Mouse (Mus musculus): Measurements from ENCODE around the gene Bcor. TPM values are rescaled to one million over a fixed set of nuclear protein-coding genes. Genes with fewer than 3 reads are reported as not detected.

Bcor gene
- total RNA-seq, 4 experiments from 2014 or later, result 17.6 to 21.4 (median 20.3) TPM

DNA sequence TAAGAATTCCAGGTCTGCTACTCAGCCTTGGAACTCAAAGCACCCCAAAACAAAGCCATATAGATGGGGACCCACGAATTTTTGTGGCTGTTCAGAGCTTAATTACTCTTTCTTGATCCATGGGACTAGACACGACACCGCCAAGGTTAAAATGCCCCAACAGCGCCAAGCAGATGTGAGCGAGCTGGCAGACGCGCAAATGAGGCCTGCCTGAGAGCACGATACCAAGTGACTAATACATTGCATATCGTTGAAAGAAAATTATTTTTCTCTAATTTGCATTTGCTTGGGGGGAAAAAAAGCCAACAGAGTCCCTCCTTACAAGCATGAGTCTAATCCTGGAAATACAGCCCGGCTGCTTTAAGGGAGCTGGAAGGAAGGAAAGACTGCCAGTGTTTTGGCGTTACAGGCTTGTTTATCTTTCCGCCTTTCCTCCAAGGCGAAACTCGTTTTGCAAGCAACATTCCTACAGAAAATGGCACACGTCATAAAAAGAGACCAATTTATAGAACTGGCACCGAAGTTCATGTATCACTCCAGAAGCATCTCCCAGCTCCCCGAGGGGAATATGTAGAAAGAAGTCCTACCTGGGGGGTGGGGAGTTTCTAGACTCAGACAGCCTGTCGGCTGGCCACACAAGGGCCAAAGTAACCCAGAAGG is 92.2 kb downstream of the Bcor start:
- DNase-seq (ENCODE audit: low spot score in 2 of 2), result no peak

GRCm38 (mm10) chrX:12067031-12067430 is 93.1 kb downstream of the Bcor start:
- no peak for DNase-seq (ENCODE audit: low spot score in 2 of 2)

DNA sequence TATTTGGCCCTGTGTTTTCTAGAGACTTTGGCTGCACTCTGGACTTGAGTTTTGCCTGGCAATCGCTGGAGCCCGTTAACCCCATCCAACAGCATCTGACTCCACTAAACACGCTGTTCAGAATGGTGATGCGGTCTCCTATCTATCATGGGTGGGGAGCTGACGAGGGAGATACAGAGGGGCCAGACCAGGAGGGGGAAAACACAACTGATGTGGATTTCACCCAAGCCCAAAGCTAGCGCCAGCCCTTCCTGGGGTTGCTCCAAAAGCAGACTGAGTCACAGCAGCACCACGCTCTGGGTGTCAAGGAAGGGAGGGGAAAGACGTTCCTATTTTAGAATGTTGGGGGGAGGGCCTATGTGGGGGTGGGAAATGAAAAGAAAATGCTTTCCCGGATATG is 94.4 kb downstream of the Bcor start:
- DNase-seq (ENCODE audit: low spot score in 2 of 2), result no peak

DNA sequence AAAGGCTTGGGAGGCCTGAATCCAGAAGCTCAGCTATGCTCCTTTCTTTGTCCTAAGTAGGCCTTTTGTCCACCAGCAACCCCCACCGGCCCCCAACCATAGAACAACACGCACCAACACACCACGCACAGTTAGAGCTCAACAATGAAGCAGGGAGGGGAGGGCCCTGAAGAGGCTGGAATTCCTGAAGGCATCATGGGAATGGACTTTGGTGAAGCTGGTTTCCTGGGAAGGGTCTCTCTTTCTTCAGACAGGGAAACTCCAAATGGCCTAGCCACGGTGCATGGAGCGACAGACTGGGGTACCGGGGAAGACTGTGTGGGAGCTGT is 97.3 kb downstream of the Bcor start:
- DNase-seq (ENCODE audit: low spot score in 2 of 2), result no peak

DNA sequence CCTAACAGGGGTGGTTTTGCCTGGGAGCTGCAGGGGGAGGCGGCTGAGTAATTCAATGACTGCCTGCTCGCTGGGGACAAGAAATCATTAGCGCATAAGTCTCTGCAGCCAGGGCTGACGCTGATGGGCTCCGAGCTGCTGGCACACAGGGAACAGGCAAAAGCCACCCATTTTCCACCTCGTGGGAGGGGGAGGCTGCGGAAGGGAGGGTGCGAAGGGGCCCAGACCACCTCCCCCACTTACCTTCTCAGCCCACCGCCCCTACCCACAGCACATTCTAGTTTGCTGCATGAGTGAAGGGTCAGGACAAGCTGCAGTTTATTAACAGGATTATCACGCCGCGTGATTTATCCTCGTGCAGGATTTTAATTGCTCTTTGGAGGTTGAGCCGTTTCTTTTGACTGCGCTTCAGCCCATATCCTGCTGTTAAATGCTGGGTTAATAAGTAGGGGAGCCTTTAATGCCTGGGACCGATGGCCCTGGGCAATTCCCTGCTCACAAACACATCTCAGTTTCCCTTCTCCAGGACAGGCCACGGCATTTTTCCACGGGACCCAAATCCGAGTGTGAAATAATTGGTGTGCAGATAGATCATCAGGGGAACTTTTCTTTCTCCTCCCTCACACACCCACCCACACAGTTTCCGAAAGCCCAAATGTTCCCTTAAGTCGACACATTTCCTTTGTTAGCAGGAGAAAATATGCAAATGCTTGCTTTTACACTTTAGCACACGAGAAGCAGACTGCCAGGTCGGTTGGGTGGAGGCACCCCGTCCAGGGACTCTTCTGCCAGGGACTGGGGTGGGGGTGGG is 97.8 kb downstream of the Bcor start:
- no peak for DNase-seq (ENCODE audit: low spot score in 2 of 2)

- no peak for DNase-seq (ENCODE audit: low spot score in 2 of 2)
Measured at GRCm38 (mm10) chrX:12060848-12061247, 99.3 kb downstream of the Bcor start.

DNA sequence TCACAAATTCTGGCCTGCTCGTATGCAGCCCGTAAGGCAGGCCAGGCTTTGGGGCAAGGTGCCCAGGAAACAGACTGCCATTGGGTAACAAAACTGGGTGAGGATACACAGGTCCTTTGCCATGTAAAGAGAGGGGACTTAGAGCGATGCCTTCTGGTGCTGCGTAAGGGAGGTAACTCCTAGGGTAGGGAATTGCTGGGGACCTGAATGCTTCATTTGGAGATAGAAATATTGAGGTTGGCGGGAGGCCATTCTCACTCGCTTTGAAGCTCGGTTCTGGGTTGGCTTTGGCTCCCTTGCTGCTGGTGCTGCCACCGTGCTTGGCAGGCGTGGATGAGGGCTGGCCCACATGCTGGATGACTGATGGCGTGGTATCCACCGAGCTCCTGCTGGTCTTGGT is 102.9 kb downstream of the Bcor start:
- DNase-seq (ENCODE audit: low spot score in 2 of 2), result peak in 1 of 2 experiments; percentile 26

- no peak for DNase-seq (ENCODE audit: low spot score in 2 of 2)
Measured at GRCm38 (mm10) chrX:12053315-12053914, 106.7 kb downstream of the Bcor start.

- no peak for DNase-seq (ENCODE audit: low spot score in 2 of 2)
Measured at GRCm38 (mm10) chrX:12052651-12053050, 107.5 kb downstream of the Bcor start.

DNA sequence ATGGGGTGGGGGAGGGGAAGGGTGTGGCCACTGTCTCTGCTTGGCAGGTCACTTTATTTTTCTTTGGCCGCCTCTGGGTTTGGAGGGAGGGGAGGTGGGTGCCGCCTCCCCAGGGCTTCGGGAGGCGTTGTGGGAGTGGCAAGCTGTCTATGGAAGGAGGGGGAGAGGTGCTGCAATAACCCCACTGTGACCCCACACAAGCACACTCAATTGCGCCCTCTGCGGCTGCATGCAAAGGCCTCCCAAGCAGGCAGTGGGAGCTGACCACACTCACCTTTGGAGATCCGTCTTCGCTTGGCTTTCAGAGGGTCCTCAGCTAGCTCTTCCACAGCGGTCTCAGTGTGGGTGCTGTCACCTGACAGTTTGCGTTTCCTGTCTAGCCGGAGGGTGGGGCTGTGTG is 111.4 kb downstream of the Bcor start:
- DNase-seq (ENCODE audit: low spot score in 2 of 2), result no peak

GRCm38 (mm10) chrX:12048166-12048565 is 112.0 kb downstream of the Bcor start:
- no peak for DNase-seq (ENCODE audit: low spot score in 2 of 2)

DNA sequence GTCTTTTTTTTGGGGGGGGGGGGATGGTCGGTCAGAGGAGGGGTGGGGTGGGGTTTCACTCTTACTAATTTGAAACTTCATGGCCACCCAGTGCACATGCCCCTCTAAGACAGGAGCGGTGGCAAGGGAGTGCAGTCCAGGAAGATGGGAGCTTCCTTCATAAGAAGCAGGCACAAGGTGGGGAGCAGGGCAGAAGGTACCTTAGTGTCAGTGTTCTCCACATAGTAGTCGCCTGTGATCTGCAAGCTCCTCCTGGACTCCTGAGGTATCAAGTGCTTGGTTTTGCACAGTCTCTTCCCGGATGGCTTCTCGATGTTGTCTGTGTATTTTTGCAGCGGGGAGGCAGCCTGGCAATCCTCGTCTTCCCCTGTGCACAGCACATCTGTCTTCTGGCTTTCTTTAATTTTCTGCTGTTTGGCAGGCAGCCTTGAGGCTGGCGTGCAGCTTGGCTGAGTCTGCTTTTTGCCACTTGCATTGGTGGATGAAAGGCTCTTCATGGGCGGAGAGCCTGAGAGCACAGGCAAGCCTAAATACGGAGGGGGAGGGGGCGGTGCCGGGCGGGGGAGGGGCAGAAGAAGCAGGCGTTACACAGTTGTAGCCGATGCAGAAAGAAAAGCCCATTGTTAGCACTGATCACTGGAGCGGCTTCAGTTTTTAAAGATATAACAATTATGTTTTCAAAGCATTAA is 112.8 kb downstream of the Bcor start:
- peak in 1 of 2 experiments; percentile 20 for DNase-seq (ENCODE audit: low spot score in 2 of 2)

- no peak for DNase-seq (ENCODE audit: low spot score in 2 of 2)
Measured at GRCm38 (mm10) chrX:12046676-12047075, 113.5 kb downstream of the Bcor start.

DNA sequence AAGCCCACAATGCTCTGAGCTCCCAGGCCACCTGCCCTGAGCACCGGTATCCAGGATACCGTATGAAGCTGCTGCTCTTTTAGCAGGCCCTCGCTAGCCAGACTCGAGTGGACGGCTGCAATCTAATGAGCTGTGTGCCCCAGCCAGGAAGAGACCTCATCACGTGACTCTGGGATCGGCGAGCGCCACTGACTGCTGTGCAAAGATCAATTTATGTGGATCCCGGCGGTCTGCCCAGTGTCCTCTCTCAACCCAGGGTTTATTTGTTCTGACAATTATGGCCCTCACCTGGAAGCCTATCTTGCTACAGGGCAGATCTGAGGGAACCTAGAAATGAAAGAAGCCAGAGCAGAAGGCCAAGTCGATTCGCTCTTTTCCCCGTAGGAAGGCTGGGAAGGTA is 116.8 kb downstream of the Bcor start:
- no peak for DNase-seq (ENCODE audit: low spot score in 2 of 2)

GRCm38 (mm10) chrX:12041453-12041852 is 118.7 kb downstream of the Bcor start:
- DNase-seq (ENCODE audit: low spot score in 2 of 2), result no peak

DNA sequence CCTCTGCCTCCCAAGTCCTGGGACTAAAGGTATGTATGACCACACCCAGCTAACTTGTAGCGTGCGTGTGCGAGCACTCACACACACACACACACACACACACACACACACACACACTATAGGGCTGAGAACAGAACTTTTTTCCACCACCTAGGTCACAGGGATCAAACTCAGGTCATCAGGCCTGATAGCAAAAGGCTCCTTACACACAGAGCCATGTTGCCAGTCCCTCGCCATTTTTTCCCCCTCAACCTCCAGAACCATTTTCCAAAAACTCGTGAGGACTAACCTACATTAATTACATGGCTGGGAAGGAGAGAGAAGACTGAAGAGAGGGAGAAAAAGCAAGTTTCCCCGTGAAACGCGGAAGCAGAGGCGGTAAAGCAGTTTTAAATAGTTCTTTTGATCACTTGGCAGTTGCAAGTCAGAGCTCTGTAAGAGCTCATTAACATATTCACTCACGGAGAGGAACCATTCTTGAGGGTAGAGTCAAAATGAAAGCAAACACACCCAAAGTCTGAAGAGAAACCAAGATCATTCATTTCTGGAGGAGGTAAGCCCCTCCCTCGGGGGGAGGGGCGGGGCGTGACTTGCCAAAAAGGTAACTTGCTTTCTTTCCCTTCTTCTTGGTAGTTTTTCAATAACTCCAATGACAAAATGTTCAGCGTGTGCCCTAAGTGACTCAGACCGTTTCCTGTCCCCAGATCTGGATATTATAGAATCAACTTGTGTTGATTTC is 145.3 kb downstream of the Bcor start:
- DNase-seq (ENCODE audit: low spot score in 2 of 2), result no peak

- no peak for DNase-seq (ENCODE audit: low spot score in 2 of 2)
Measured at GRCm38 (mm10) chrX:12010660-12011059, 149.5 kb downstream of the Bcor start.

- no peak for DNase-seq (ENCODE audit: low spot score in 2 of 2)
Measured at GRCm38 (mm10) chrX:12009046-12009445, 151.1 kb downstream of the Bcor start.

DNA sequence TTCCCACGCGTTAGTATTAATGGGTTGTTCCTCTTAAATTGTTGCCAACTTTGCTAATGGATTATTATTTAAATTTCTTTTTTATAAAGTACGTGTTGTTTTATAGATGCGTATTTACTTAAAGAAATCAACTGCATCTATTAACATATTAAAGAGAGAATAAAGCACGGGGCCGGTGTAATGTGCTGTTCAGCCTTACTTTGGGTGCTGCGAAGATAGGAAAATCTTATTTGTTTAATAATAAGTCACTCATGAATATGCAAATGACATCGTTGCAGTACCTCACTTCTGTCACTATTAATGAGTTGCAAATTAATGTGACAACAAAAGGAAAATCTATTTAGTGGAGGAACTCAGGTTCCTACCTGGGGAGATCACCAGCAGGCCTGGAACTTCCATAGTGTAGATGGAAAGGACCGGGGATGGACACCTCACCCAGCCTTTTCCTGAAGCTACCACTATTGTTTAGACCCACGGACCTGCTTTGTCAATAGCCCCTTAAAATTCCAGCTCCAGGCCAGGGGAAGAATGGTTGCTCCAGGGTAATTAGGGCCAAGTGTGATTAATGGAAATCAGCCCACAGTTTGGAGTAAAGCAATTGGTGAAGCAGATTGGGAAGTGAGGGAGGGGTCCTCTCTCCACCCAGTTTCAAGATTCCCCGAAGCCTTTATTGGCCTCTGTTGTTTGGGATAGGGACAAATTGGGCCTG is 152.2 kb downstream of the Bcor start:
- DNase-seq (ENCODE audit: low spot score in 2 of 2), result no peak

- DNase-seq (ENCODE audit: low spot score in 2 of 2), result no peak
Measured at GRCm38 (mm10) chrX:12006882-12007753, 153.0 kb downstream of the Bcor start.
